Mouse (Mus musculus): ENCODE data around the gene Ppib.

- TF ChIP-seq CTCF (IDR thresholded peaks at IDR 0.05) (no peak), EP300 (IDR thresholded peaks at IDR 0.05; ENCODE audit: insufficient read depth, low read depth, low read length) (no peak)
Observed at GRCm38 (mm10) chr9:66078072-66078471, 18.1 kb downstream of the Ppib start.
